Mouse (Mus musculus) megakaryocyte, adult 5-6 weeks (primary cell): Measurements from ENCODE around the gene Gorasp2. TPM values are rescaled to one million over a fixed set of nuclear protein-coding genes. Genes with fewer than 3 reads are reported as not detected.

ENCODE experiments used
- ATAC-seq: 2 replicates; pipeline ENCODE4 v1.8.0; 2016; ENCODE audit warnings: mild to moderate bottlenecking, inconsistent platforms; ENCODE audit not compliant: poor library complexity, severe bottlenecking
- total RNA-seq, 2 experiments: library from RNA; stranded (forward) in 1 of 2; stranded (reverse) in 1 of 2; fragments of 153-499, 151-499 nt in 1 of 2; fragments of 221-1000, 200-1000 nt in 1 of 2; gene quantifications; 2 replicates each; pipeline versions ENCODE4 v1.2.3 to v1.2.4; 2015 to 2017

Gene Gorasp2
- total RNA-seq, 2 experiments from 2014 or later, result 46.2 to 130 TPM

DNA sequence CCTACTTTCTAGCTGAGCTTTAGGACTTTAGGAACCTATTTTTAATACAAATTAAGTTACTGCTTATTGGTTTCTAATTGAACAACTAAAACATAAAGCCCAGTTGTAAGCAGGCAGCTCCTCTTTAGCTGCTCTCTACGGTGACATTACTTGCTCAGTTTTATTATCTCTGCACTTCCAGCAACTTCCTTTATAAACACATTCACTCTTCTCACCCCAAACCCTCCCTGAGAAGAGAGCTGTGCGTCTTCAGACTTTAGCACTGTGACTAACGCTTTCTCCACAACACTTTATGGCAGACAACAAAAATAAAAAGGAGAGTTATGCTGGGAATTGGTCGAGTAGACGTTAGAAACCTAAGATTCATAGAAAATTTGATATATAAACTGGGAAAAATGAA is 74.6 kb downstream of the Gorasp2 start:
- ATAC-seq, result no peak

DNA sequence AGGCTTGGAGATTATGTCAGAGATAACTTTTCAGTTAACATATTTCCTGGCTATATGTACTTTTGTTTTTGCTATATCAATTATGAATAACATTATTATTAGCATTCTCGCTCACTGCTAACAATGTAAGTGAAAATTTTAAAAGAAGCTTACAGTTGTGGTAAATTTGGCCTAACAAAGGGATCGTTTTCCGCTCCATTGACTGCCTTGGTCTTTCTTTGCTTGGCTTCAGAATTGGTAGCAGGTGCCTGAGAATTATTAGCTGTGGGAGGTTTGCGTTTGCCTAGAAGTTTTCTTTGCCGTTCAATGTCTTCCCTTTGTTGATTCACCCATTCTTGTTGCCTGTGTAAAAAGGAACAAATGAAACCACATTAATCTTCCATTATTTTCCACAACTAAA is 80.5 kb downstream of the Gorasp2 start:
- ATAC-seq, result no peak

DNA sequence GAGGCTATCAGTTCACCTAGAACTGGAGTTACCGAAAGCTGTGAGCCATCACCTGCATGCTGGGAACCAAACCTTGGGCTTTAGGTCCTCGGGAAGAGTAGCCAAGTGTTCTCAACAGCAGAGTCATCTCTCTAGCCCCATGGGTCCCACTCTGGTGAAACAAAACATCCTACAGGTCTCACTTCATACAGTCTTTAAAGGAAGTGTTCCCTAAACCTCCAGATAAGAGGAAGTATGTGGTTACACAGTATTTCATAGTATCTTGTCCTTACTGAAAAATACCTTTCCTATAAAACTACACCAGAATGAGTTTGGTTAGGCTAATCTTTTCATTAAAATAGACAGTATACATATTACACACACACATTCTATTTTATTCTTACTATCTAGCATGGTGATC is 81.2 kb downstream of the Gorasp2 start:
- peak; percentile 80 for ATAC-seq

DNA sequence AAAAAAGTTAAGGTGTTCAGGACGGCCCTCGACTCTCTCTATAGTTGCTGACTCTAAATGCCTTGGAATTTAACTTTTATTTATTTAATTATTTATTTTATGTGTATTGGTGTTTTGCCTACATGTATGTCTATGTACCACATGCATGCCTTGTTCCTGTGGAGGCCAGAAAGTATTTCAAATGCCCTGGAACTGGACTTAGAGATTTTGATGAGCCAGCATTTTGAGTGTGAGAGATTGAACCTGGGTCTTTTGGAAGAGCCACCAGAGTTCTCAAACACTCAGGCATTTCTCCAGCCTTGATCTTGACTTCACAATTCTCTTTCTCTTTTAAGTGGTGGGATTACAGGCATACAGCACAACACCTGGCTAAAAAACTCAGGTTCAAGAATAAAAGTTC is 90.3 kb downstream of the Gorasp2 start:
- ATAC-seq, result no peak

DNA sequence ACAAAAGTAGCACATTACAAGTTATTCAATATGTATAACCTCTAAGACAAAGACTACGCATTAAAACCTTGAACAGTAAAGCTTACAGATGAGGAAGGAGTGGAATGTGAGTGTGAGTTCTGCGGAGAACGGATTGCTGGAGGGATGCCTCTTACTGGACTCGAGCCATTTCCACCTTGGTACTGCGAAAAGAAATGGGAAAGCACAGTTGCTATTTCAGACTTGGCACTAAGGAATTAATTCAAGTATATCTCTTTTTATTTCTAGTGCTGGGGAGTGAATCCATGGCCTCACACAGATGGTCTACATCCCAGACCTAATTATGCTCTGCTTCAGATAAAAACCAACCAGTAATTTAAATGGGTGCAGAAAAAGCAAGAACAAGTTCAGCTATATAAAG is 90.8 kb downstream of the Gorasp2 start:
- no peak for ATAC-seq

Other genes starting within 250 kb of the Gorasp2 start
- not detected in 2 replicates for gene Sp5, start 186.7 kb upstream of the Gorasp2 start, total RNA-seq (2015)
- not detected in 2 replicates for gene Sp5, start 186.7 kb upstream of the Gorasp2 start, total RNA-seq (2017)
- gene Erich2, start 152.8 kb upstream of the Gorasp2 start, total RNA-seq (2015), result not detected in 2 replicates
- not detected in 2 replicates for gene Erich2, start 152.8 kb upstream of the Gorasp2 start, total RNA-seq (2017)
- not detected in 2 replicates for gene Gad1, start 108.5 kb upstream of the Gorasp2 start, total RNA-seq (2015)
- gene Gad1, start 108.5 kb upstream of the Gorasp2 start, total RNA-seq (2017), result not detected in 2 replicates
- gene Gm26558, start 532 bp downstream of the Gorasp2 start, total RNA-seq (2015), result not detected in 2 replicates
- gene Gm26558, start 532 bp downstream of the Gorasp2 start, total RNA-seq (2017), result not detected in 2 replicates
- gene Tlk1, start 164.2 kb downstream of the Gorasp2 start, total RNA-seq (2015), result 69.5 and 73.3 TPM in 2 replicates
- gene Tlk1, start 164.2 kb downstream of the Gorasp2 start, total RNA-seq (2017), result 43.1 and 61.4 TPM in 2 replicates